Mouse (Mus musculus): ENCODE results near the gene Acat1. TPM values are rescaled to one million over a fixed set of nuclear protein-coding genes. Genes with fewer than 3 reads are reported as not detected.

Acat1 gene
- 65.7 and 66.6 TPM in 2 replicates for polyA plus RNA-seq (2015; fragmentation: Nextera tagmentation; extraction: Ambion mirVana)

DNA sequence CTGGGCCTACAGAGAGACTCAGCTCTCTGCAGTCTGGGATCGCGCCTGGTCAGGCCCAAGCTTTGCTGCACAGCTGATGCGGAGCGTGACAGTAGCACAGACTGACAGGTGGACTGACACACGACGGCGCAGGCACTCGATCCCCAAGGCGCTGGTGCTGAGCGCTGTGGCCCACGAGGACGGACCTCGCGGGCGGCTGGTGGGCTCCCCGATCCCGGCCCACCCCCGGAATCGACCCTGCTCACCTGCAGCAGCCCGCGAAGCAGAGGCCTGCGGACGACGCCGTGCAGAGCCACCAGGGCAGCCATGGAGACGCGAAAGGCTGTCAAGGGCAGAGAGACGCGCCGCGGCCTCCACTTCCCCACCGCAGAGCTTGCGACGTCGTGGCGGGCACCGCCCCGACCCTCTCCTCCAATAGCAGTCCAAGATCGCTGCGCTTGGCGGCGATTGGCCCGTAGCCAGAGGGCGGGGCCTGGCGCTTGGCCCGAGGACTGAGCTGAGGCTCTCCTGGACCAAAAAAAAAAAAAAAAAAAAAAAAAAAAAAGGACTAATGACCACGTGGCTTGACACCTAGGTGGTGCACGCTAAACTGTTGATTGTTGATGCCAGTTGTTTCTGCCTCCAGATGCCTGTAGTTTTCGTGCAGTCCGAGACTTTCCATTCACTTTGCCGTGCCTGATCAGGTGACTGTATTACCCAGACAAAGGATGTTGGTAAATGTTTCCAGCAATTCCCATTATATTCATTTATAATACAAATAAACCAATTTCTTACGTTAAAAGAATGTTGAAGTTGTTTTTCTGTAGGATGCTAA lies at the start of gene Acat1:
Acat1 (minus strand) TSS at position 415 of the 814 bp plus-strand sequence.
- Histone ChIP-seq H3K27me3 (replicated peaks; ENCODE audit: insufficient read depth, low read length) (no peaks in the 10 kb centered on the region), H3K4me3 (ENCODE audit: low read depth, low read length) (peak within 1 kb of the TSS; percentile 73), H3K9ac (replicated peaks; ENCODE audit: low read depth) (peak within 1 kb of the TSS; percentile 82), H3K4me1 (ENCODE audit: insufficient read depth, low read depth, low read length) (no peaks in the 10 kb centered on the region), H3K9me3 (ENCODE audit: low read length) (no peaks in the 10 kb centered on the region), H3K27ac (ENCODE audit: low read length) (peak within 1 kb of the TSS; percentile 75), H3K4me2 (replicated peaks; ENCODE audit: low read depth, low read length) (peak within 1 kb of the TSS; percentile 87), H3K36me3 (ENCODE audit: insufficient read depth, low read length) (no peaks in the 10 kb centered on the region)
- WGBS, result 2% methylated on average over 51 of the region's 52 CpGs
- ATAC-seq (peak; percentile 99), DNase-seq (ENCODE audit: low spot score) (peak; percentile 95)
- TF ChIP-seq EP300 (IDR thresholded peaks at IDR 0.05) (no peak), CTCF (IDR thresholded peaks at IDR 0.05) (no peak)

GRCm38 (mm10) chr9:53634796-53635195 lies 24.6 kb upstream of the Acat1 start:
- Histone ChIP-seq H3K9ac (replicated peaks; ENCODE audit: low read depth) (no peak overlapping the region), H3K4me3 (ENCODE audit: low read depth, low read length) (no peak overlapping the region), H3K36me3 (ENCODE audit: insufficient read depth, low read length) (peaks cover 26% of the 10 kb centered on the region; the same call in 1 of the 2 replicates), H3K4me2 (replicated peaks; ENCODE audit: low read depth, low read length) (no peak overlapping the region), H3K27ac (ENCODE audit: low read length) (no peak overlapping the region), H3K9me3 (ENCODE audit: low read length) (no peaks in the 10 kb centered on the region), H3K27me3 (replicated peaks; ENCODE audit: insufficient read depth, low read length) (no peaks in the 10 kb centered on the region), H3K4me1 (ENCODE audit: insufficient read depth, low read depth, low read length) (no peaks in the 10 kb centered on the region)
- no peak for DNase-seq (ENCODE audit: low spot score)
- ATAC-seq, result no peak
- 95% methylated on average over 6 of the region's 6 CpGs for WGBS
- no peak for TF ChIP-seq EP300 (IDR thresholded peaks at IDR 0.05)
- no peak for TF ChIP-seq CTCF (IDR thresholded peaks at IDR 0.05)

- Histone ChIP-seq H3K36me3 (ENCODE audit: insufficient read depth, low read length) (peaks cover 17% of the 10 kb centered on the region; the same call in 1 of the 2 replicates), H3K27ac (ENCODE audit: low read length) (no peak overlapping the region), H3K9ac (replicated peaks; ENCODE audit: low read depth) (no peak overlapping the region), H3K27me3 (replicated peaks; ENCODE audit: insufficient read depth, low read length) (no peaks in the 10 kb centered on the region), H3K9me3 (ENCODE audit: low read length) (no peaks in the 10 kb centered on the region), H3K4me2 (replicated peaks; ENCODE audit: low read depth, low read length) (no peak overlapping the region), H3K4me3 (ENCODE audit: low read depth, low read length) (no peak overlapping the region), H3K4me1 (ENCODE audit: insufficient read depth, low read depth, low read length) (no peaks in the 10 kb centered on the region)
- ATAC-seq, result no peak
- TF ChIP-seq EP300 (IDR thresholded peaks at IDR 0.05) (no peak), CTCF (IDR thresholded peaks at IDR 0.05) (no peak)
- 80% methylated on average over 8 of the region's 8 CpGs for WGBS
- DNase-seq (ENCODE audit: low spot score), result no peak
Observed at GRCm38 (mm10) chr9:53615246-53615645, 5.1 kb upstream of the Acat1 start.

GRCm38 (mm10) chr9:53614286-53614685 lies 4.1 kb upstream of the Acat1 start:
- Histone ChIP-seq H3K4me2 (replicated peaks; ENCODE audit: low read depth, low read length) (no peak overlapping the region), H3K27me3 (replicated peaks; ENCODE audit: insufficient read depth, low read length) (no peaks in the 10 kb centered on the region), H3K36me3 (ENCODE audit: insufficient read depth, low read length) (peaks cover 14% of the 10 kb centered on the region; the same call in 1 of the 2 replicates), H3K27ac (ENCODE audit: low read length) (no peak overlapping the region), H3K9me3 (ENCODE audit: low read length) (no peaks in the 10 kb centered on the region), H3K4me3 (ENCODE audit: low read depth, low read length) (no peak overlapping the region), H3K9ac (replicated peaks; ENCODE audit: low read depth) (no peak overlapping the region), H3K4me1 (ENCODE audit: insufficient read depth, low read depth, low read length) (no peaks in the 10 kb centered on the region)
- no peak for TF ChIP-seq EP300 (IDR thresholded peaks at IDR 0.05)
- TF ChIP-seq CTCF (IDR thresholded peaks at IDR 0.05), result no peak
- no peak for DNase-seq (ENCODE audit: low spot score)
- WGBS, result 82% methylated on average over 4 of the region's 4 CpGs
- no peak for ATAC-seq

- Histone ChIP-seq H3K9ac (replicated peaks; ENCODE audit: low read depth) (peak overlapping the region; percentile 82), H3K4me2 (replicated peaks; ENCODE audit: low read depth, low read length) (peak overlapping the region; percentile 87), H3K4me3 (ENCODE audit: low read depth, low read length) (peak overlapping the region; percentile 73), H3K9me3 (ENCODE audit: low read length) (no peaks in the 10 kb centered on the region), H3K27me3 (replicated peaks; ENCODE audit: insufficient read depth, low read length) (no peaks in the 10 kb centered on the region), H3K27ac (ENCODE audit: low read length) (peak overlapping the region; percentile 75), H3K36me3 (ENCODE audit: insufficient read depth, low read length) (no peaks in the 10 kb centered on the region), H3K4me1 (ENCODE audit: insufficient read depth, low read depth, low read length) (no peaks in the 10 kb centered on the region)
- 52% methylated on average over 12 of the region's 12 CpGs for WGBS
- ATAC-seq, result no peak
- peak; percentile 19 for DNase-seq (ENCODE audit: low spot score)
- no peak for TF ChIP-seq EP300 (IDR thresholded peaks at IDR 0.05)
- no peak for TF ChIP-seq CTCF (IDR thresholded peaks at IDR 0.05)
Observed at GRCm38 (mm10) chr9:53609306-53609967, 745 bp downstream of the Acat1 start.

GRCm38 (mm10) chr9:53607816-53608215 lies 2.4 kb downstream of the Acat1 start:
- no peak overlapping the region for H3K4me3 ChIP-seq (ENCODE audit: low read depth, low read length)
- H3K4me2 ChIP-seq (replicated peaks; ENCODE audit: low read depth, low read length), result no peak overlapping the region
- H3K27ac ChIP-seq (ENCODE audit: low read length), result no peak overlapping the region
- H3K4me1 ChIP-seq (ENCODE audit: insufficient read depth, low read depth, low read length), result 0 out of 2 replicates have a peak, but pooled peaks cover 7% of the 10 kb centered on the region
- no peak overlapping the region for H3K9ac ChIP-seq (replicated peaks; ENCODE audit: low read depth)
- ATAC-seq, result no peak
- H3K9me3 ChIP-seq (ENCODE audit: low read length), result no peaks in the 10 kb centered on the region
- H3K36me3 ChIP-seq (ENCODE audit: insufficient read depth, low read length), result no peaks in the 10 kb centered on the region
- no peak for TF ChIP-seq CTCF (IDR thresholded peaks at IDR 0.05)
- no peaks in the 10 kb centered on the region for H3K27me3 ChIP-seq (replicated peaks; ENCODE audit: insufficient read depth, low read length)
- no peak for DNase-seq (ENCODE audit: low spot score)
- 82% methylated on average over 4 of the region's 4 CpGs for WGBS

Data from lung, postnatal 0 days (tissue).